Mouse (Mus musculus) testis, postnatal 14 days (tissue): ENCODE data around the gene Dner.
A peak's percentile ranks its signal among the peaks of the same experiment; 100 is the strongest.

Experiments used
- DNase-seq: peaks from one replicate; pipeline ENCODE4 v3.0.0; 2021; ENCODE audit warnings: low spot score

The Dner gene

GRCm38 (mm10) chr1:84441419-84441818, 254.6 kb downstream of the Dner start:
- DNase-seq, result no peak

- no peak for DNase-seq
Observed at GRCm38 (mm10) chr1:84437565-84437964, 258.5 kb downstream of the Dner start.

GRCm38 (mm10) chr1:84436281-84436680, 259.7 kb downstream of the Dner start:
- peak; percentile 14 for DNase-seq

- DNase-seq, result no peak
Observed at GRCm38 (mm10) chr1:84433291-84433980, 262.6 kb downstream of the Dner start.

GRCm38 (mm10) chr1:84432311-84432710, 263.7 kb downstream of the Dner start:
- DNase-seq, result no peak

GRCm38 (mm10) chr1:84428331-84428730, 267.7 kb downstream of the Dner start:
- no peak for DNase-seq

GRCm38 (mm10) chr1:84427757-84428156, 268.3 kb downstream of the Dner start:
- DNase-seq, result no peak

- no peak for DNase-seq
Observed at GRCm38 (mm10) chr1:84426679-84427078, 269.3 kb downstream of the Dner start.

GRCm38 (mm10) chr1:84422881-84423280, 273.1 kb downstream of the Dner start:
- no peak for DNase-seq

GRCm38 (mm10) chr1:84421845-84422244, 274.2 kb downstream of the Dner start:
- no peak for DNase-seq

GRCm38 (mm10) chr1:84419416-84419815, 276.6 kb downstream of the Dner start:
- no peak for DNase-seq

GRCm38 (mm10) chr1:84418511-84418910, 277.5 kb downstream of the Dner start:
- no peak for DNase-seq

- DNase-seq, result no peak
Observed at GRCm38 (mm10) chr1:84417761-84418238, 278.2 kb downstream of the Dner start.

GRCm38 (mm10) chr1:84417276-84417675, 278.7 kb downstream of the Dner start:
- DNase-seq, result no peak

GRCm38 (mm10) chr1:84414464-84414863, 281.6 kb downstream of the Dner start:
- DNase-seq, result no peak

- no peak for DNase-seq
Observed at GRCm38 (mm10) chr1:84409514-84409913, 286.5 kb downstream of the Dner start.

GRCm38 (mm10) chr1:84408873-84409272, 287.1 kb downstream of the Dner start:
- DNase-seq, result no peak

GRCm38 (mm10) chr1:84406891-84407290, 289.1 kb downstream of the Dner start:
- no peak for DNase-seq

- DNase-seq, result no peak
Observed at GRCm38 (mm10) chr1:84405551-84406290, 290.3 kb downstream of the Dner start.

- DNase-seq, result peak; percentile 38
Observed at GRCm38 (mm10) chr1:84404880-84405279, 291.1 kb downstream of the Dner start.

GRCm38 (mm10) chr1:84402154-84402553, 293.9 kb downstream of the Dner start:
- no peak for DNase-seq

GRCm38 (mm10) chr1:84399671-84400070, 296.4 kb downstream of the Dner start:
- no peak for DNase-seq

GRCm38 (mm10) chr1:84399118-84399517, 296.9 kb downstream of the Dner start:
- no peak for DNase-seq
